Mouse (Mus musculus): ENCODE results near the gene Ice1. TPM values are rescaled to one million over a fixed set of nuclear protein-coding genes. Genes with fewer than 3 reads are reported as not detected.

Gene Ice1
- polyA plus RNA-seq, 1 experiment from 2014 or later = 22.8 TPM

Other genes starting within 250 kb of the Ice1 start
- 0.36 and 0.55 TPM in 2 replicates for gene Adamts16, start 204.2 kb upstream of the Ice1 start, polyA plus RNA-seq (2015; fragmentation: Nextera tagmentation; extraction: Ambion mirVana)